Mouse (Mus musculus) lung, adult 10 weeks (tissue): ENCODE data around the gene Lipc. TPM values are rescaled to one million over a fixed set of nuclear protein-coding genes. Genes with fewer than 3 reads are reported as not detected.

Experiments
- polyA plus RNA-seq: library from polyadenylated mRNA; stranded (reverse); fragments of 350-450 nt; fragmentation: Illumina TruSeq; extraction: RNeasy Lipid Tissue Mini Kit (QIAGEN cat#74804); gene quantifications from one replicate; pipeline ENCODE4 v1.2.3, GENCODE M21; 2014; ENCODE audit warnings: low read depth, low replicate concordance; ENCODE audit not compliant: insufficient read depth

Gene Lipc
- 0.15 TPM for polyA plus RNA-seq

GRCm38 (mm10) chr9:70952126-70952525 is at the start of gene Lipc:
Gene Lipc (minus strand): TSS chr9:70952226.

Other genes starting within 250 kb of the Lipc start
- gene Aqp9, start 216.5 kb upstream of the Lipc start, polyA plus RNA-seq: 1.2 TPM